Mouse (Mus musculus) testis, adult 2 months (tissue): Measurements from ENCODE around the gene Pmis2.

Experiments used
- CTCF ChIP-seq: fragments of 200-500 bp; IDR thresholded peaks from 2 replicates; pipeline ENCODE4 v1.5.1; 2012; ENCODE audit warnings: low read depth, mild to moderate bottlenecking, inconsistent platforms, low read length, moderate library complexity; ENCODE audit not compliant: control insufficient read depth, insufficient read depth, insufficient replicate concordance
- POLR2A ChIP-seq: fragments of 200-500 bp; IDR thresholded peaks from 2 replicates; pipeline ENCODE4 v1.6.1; 2012; ENCODE audit warnings: low read depth, mild to moderate bottlenecking, inconsistent platforms, low read length, moderate library complexity; ENCODE audit not compliant: control insufficient read depth

GRCm38 (mm10) chr7:30636395-30636794 is 35.0 kb downstream of the Pmis2 start:
- TF ChIP-seq CTCF = no peak
- no peak for TF ChIP-seq POLR2A
